Mouse (Mus musculus) lung, postnatal 0 days (tissue): ENCODE data around the gene Mad2l1bp.

Source experiments
- CTCF ChIP-seq: IDR thresholded peaks from 2 replicates; pipeline ENCODE4 v1.5.1; 2016; ENCODE audit warnings: antibody characterized with exemption, mild to moderate bottlenecking
- EP300 ChIP-seq: IDR thresholded peaks from 2 replicates; pipeline ENCODE4 v1.6.1; 2016; ENCODE audit warnings: antibody characterized with exemption, mild to moderate bottlenecking, control low read depth

DNA sequence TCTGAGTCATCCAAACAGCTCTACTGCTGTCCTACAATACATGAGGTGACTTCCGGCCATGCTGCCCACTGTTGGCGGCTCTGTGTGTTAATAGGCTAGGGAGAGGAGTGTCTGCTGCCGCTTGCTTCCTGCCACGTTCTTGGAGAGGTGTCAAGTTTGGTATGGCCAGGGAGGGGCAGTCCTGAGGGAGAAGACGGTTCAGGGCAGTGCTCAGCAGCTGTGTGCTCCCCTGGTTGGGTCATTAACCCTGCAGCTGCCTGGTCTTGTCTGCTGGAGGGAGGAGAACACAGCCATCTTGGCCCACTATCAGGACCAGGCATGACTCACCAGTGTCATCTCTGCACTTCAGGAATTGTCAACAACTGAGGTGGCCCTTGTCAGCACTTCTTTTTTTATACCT is 15.0 kb upstream of the Mad2l1bp start:
- TF ChIP-seq CTCF (no peak; the same call in 1 of the 2 replicates), EP300 (no peak)
